Mouse (Mus musculus): Measurements from ENCODE around the gene Pik3c2b. TPM values are rescaled to one million over a fixed set of nuclear protein-coding genes. Genes with fewer than 3 reads are reported as not detected.

Gene Pik3c2b
- total RNA-seq, 2 experiments from 2014 or later = 13.2 to 17.7 TPM

DNA sequence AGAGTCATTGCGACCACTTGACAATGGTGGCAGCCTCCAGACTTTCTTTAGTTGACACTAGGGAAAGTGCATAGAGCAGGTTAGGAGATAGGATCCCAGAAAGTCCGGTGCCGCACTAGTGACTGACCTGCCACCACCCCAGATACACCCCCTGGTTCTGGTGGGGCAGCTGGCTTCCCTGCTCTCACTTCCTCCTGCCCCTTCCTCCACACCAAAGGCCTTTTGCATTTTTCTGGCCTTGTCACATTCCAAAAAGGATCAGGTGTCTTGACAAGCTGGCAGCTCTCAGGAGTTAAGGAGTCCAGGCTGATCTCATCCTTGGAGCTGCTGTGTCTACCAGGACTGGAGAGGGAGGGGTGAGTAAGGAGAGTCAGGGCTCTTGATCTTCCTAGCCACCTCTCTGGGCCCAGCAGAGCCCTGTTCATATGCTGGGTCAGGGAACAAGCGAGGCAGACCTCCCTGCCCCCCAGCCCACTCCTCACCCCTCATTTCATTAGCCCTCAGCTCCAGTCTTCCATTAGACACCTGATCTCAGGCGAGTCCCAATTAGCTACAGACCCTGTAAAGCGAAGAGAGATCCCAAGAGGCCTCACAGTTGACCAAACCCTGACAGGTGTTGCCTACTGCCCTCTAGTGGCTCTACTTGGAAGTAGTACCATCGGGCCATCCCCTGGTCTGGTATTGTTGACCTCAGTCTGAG is 41.9 kb downstream of the Pik3c2b start:
- intact Hi-C loops (cut with DNase I) = loop anchor here (2.0 kb wide), 1 partner anchor 41 kb away; no protein-coding TSS in a partner anchor
- no peak overlapping the region for H3K4me3 ChIP-seq
- peak in 1 of 2 experiments; percentile 48 for DNase-seq (ENCODE audit: extremely low spot score in 1 of 2, low spot score in 2 of 2)
- peak; percentile 72 for TF ChIP-seq CTCF (IDR thresholded peaks at IDR 0.05)
- no peak overlapping the region for H3K27ac ChIP-seq

DNA sequence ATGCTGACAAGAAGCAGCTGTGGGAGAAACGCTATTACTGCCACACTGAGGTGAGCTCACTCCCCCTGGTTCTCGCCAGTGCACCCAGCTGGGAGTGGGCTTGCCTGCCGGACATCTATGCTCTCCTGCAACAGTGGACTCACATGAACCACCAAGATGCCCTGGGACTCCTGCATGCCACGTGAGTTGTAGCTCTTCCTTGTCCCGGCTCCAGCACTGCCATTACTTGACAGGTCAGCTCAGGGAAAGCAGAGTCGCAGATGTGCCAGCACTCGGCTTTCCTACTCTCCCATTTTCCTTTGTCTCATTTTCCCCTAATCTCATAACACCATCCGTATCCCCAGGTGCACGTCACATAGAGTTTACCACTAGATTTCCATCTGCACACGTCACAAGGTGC is 42.7 kb downstream of the Pik3c2b start:
- no peak overlapping the region for H3K4me3 ChIP-seq
- no peak for TF ChIP-seq CTCF (IDR thresholded peaks at IDR 0.05)
- DNase-seq (ENCODE audit: extremely low spot score in 1 of 2, low spot score in 2 of 2) = no peak
- H3K27ac ChIP-seq = no peak overlapping the region
- intact Hi-C loops (cut with DNase I) = no loop called here

DNA sequence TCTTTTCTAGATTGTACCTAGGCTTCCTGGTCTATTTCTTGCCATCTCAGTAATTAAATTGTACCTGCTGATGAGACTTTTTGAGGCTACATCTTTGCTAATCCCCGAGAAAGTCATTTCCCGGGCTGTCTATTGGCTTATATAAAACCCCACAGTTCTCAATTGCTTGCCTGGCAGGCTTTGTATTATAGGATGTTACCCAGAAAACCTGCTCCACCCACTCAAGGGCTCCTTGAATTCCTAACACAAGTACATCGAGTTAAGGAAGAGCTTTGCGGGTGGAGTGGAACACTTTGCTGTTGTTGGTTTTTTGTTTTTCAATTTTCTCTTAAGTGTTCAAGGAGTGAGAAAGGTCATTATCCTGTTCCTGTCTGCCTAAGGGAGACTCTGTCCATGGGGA is 43.9 kb downstream of the Pik3c2b start:
- intact Hi-C loops (cut with DNase I) = no loop called here
- TF ChIP-seq CTCF (IDR thresholded peaks at IDR 0.05) = no peak
- H3K27ac ChIP-seq = no peak overlapping the region
- H3K4me3 ChIP-seq = no peak overlapping the region
- no peak for DNase-seq (ENCODE audit: extremely low spot score in 1 of 2, low spot score in 2 of 2)

- no peak for DNase-seq (ENCODE audit: extremely low spot score in 1 of 2, low spot score in 2 of 2)
- no peak for TF ChIP-seq CTCF (IDR thresholded peaks at IDR 0.05)
- H3K4me3 ChIP-seq = no peak overlapping the region
- intact Hi-C loops (cut with DNase I) = loop anchor here (10.0 kb wide), 1 partner anchor 336 kb away; no protein-coding TSS in a partner anchor
- no peak overlapping the region for H3K27ac ChIP-seq
These were observed 45.2 kb downstream of the Pik3c2b start for GRCm38 (mm10) chr1:133090641-133091040.

DNA sequence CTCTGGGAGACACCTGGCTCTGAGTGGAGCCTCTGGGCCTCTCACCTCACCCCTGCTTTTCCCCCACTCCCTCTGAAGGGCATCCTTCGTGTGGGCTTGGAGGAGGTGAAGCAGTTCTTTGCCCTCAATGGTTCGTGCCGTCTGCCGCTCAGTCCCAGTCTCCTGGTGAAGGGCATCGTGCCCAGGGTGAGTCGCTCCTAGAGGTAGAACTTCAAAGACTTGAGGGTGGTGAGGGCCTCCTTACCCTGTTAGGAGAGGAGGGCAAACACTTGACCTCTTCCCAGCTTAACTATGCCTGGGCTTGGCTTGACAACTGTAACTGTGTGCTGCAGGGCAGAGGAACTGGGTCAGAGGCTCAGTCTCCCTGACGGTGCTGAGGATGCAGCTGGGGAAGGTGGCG is 46.0 kb downstream of the Pik3c2b start:
- intact Hi-C loops (cut with DNase I) = loop anchor here (10.0 kb wide), 1 partner anchor 337 kb away; no protein-coding TSS in a partner anchor
- no peak overlapping the region for H3K4me3 ChIP-seq
- no peak for DNase-seq (ENCODE audit: extremely low spot score in 1 of 2, low spot score in 2 of 2)
- no peak for TF ChIP-seq CTCF (IDR thresholded peaks at IDR 0.05)
- H3K27ac ChIP-seq = no peak overlapping the region

GRCm38 (mm10) chr1:133093719-133094118 is 48.3 kb downstream of the Pik3c2b start:
- intact Hi-C loops (cut with DNase I) = loop anchor here (10.0 kb wide), 1 partner anchor 339 kb away; no protein-coding TSS in a partner anchor
- TF ChIP-seq CTCF (IDR thresholded peaks at IDR 0.05) = no peak
- no peak overlapping the region for H3K4me3 ChIP-seq
- no peak overlapping the region for H3K27ac ChIP-seq
- no peak for DNase-seq (ENCODE audit: extremely low spot score in 1 of 2, low spot score in 2 of 2)

GRCm38 (mm10) chr1:133100980-133101798 is 55.7 kb downstream of the Pik3c2b start:
- Histone ChIP-seq H3K27ac (no peak overlapping the region), H3K4me3 (no peak overlapping the region)
- intact Hi-C loops (cut with DNase I) = loop anchor here (1.0 kb wide), 1 partner anchor 62 kb away; no protein-coding TSS in a partner anchor
- TF ChIP-seq CTCF (IDR thresholded peaks at IDR 0.05) = peak; percentile 91
- DNase-seq (ENCODE audit: extremely low spot score in 1 of 2, low spot score in 2 of 2) = peak; percentile 75 to 78

DNA sequence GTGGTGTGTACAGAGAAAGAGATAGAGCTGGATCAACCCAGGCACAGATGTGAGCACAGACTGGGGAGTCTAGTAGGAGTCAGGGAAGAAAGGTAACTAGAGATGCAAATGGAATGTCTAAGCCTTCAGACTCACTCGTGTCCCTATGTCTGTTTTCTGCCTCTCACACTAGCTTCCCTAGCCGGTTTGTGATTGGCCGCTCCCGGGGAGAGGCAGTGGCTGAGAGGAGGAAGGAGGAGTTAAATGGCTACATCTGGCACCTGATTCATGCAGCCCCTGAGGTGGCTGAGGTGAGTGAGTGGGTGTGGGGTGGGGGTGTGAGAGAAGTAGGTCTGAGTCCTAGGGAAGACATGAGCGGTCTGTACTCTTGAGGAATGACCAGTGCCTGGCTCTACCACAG is 56.6 kb downstream of the Pik3c2b start:
- H3K4me3 ChIP-seq = no peak overlapping the region
- intact Hi-C loops (cut with DNase I) = no loop called here

GRCm38 (mm10) chr1:133103315-133103714 is 57.8 kb downstream of the Pik3c2b start:
- intact Hi-C loops (cut with DNase I) = no loop called here

More for the DNA sequence above, 56.6 kb downstream of the Pik3c2b start:
- no peak for DNase-seq (ENCODE audit: extremely low spot score in 1 of 2, low spot score in 2 of 2)
- H3K27ac ChIP-seq = no peak overlapping the region
- TF ChIP-seq CTCF (IDR thresholded peaks at IDR 0.05) = no peak

GRCm38 (mm10) chr1:133103871-133104270 is 58.4 kb downstream of the Pik3c2b start:
- Histone ChIP-seq H3K27ac (no peak overlapping the region), H3K4me3 (no peak overlapping the region)
- intact Hi-C loops (cut with DNase I) = no loop called here
- no peak for TF ChIP-seq CTCF (IDR thresholded peaks at IDR 0.05)
- DNase-seq (ENCODE audit: extremely low spot score in 1 of 2, low spot score in 2 of 2) = no peak

More at GRCm38 (mm10) chr1:133103315-133103714, 57.8 kb downstream of the Pik3c2b start:
- no peak overlapping the region for H3K27ac ChIP-seq
- no peak for TF ChIP-seq CTCF (IDR thresholded peaks at IDR 0.05)
- no peak for DNase-seq (ENCODE audit: extremely low spot score in 1 of 2, low spot score in 2 of 2)
- no peak overlapping the region for H3K4me3 ChIP-seq

DNA sequence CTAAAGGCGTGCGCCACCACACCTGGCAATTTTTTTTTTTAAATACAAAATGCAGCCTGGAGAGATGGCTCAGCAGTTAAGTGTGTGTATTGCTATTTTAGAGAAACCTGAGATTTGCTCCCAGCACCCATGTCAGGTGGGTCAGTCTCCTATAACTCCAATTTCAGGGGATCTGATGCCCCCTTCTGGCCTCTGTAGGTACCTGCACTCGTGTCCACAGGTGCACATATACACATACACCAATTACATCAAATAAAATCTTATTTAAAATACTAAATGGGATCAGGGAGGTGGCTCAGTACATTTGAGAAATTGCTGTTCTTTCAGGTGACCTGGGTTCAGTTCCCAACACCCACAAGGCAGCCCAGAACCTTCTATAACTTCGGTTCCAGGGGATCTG is 70.6 kb downstream of the Pik3c2b start:
- intact Hi-C loops (cut with DNase I) = no loop called here

GRCm38 (mm10) chr1:133118127-133118526 is 72.7 kb downstream of the Pik3c2b start:
- Histone ChIP-seq H3K4me3 (no peak overlapping the region), H3K27ac (no peak overlapping the region)
- intact Hi-C loops (cut with DNase I) = no loop called here
- TF ChIP-seq CTCF (IDR thresholded peaks at IDR 0.05) = no peak
- no peak for DNase-seq (ENCODE audit: extremely low spot score in 1 of 2, low spot score in 2 of 2)

More for the DNA sequence above, 70.6 kb downstream of the Pik3c2b start:
- no peak for DNase-seq (ENCODE audit: extremely low spot score in 1 of 2, low spot score in 2 of 2)
- no peak overlapping the region for H3K27ac ChIP-seq
- no peak; the same call in 1 of the 2 replicates for TF ChIP-seq CTCF (IDR thresholded peaks at IDR 0.05)
- H3K4me3 ChIP-seq = no peak overlapping the region
